12 mouse cellular contexts compared by ENCODE assay signal in the genomic region with DNA sequence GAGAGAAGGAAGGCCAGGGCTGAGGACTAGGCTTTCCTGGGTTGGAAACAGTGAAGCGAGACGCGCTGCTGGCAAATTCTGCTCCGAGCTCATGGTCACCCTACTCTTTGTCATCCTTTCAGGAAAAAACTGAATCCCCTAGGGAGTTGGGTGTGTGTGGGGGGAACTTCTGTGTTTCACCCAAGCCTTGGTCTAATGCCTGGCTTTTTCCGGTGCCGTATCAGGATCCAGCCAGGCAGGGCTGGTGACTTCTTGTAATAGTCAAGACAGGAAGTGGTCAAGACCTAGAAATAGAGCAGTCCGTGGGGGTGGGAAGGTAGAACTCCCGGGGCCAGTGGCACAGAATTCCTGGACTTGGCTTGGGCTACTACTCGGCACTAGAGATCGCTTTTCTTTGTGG. TPM values are rescaled to one million over a fixed set of nuclear protein-coding genes. Genes with fewer than 3 reads are reported as not detected.
DNase-seq lines count a peak whose midpoint lies in the region; ATAC-seq and TF ChIP-seq lines count a peak whose summit lies in the region.
"Had no signal": no experiment of that assay in that cellular context is flagged by ENCODE, and none has a peak within 500 bp of the region (broad histone marks: within the 10 kb centered on the region; RNA-seq: fewer than 3 reads in every experiment).

No protein-coding gene starts in this region.

- CTCF ChIA-PET in Patski (lab: Charles Lee): no interaction called here

- no peak for TF ChIP-seq EP300 in heart, postnatal 0 days (IDR thresholded peaks at IDR 0.05; ENCODE audit: low read depth)

- no peaks in the 10 kb centered on the region for H3K9me3 ChIP-seq in heart, postnatal 0 days (replicated peaks; ENCODE audit: control insufficient read depth, low read length)
- H3K9me3 ChIP-seq in liver, embryonic 16.5 days (replicated peaks; ENCODE audit: control insufficient read depth, low read length): no peaks in the 10 kb centered on the region

- no peak for DNase-seq in heart, postnatal 0 days (ENCODE audit: low spot score)
- DNase-seq in heart, adult 8-10 months (ENCODE audit: low spot score): no peak
- DNase-seq in 416B (ENCODE audit: low read depth) (peak; percentile 85), Patski (ENCODE audit: low read depth, low spot score) (peak; percentile 71)
- DNase-seq in embryo, embryonic 9.5 days (ENCODE audit: extremely low spot score): no peak
- no peak for DNase-seq in right cerebral cortex, adult 2 months (ENCODE audit: low spot score in 2 of 2)
- DNase-seq: cerebellum, adult 18-20 months; lung, postnatal 14 days; midbrain, embryonic 14.5 days had no signal

- in situ Hi-C loops in Patski (cut with MboI; ENCODE audit: low pct_unique_long_range_greater_than_20kb): loop anchor here (25.0 kb wide), 1 partner anchor 391 kb away; no protein-coding TSS in a partner anchor

- H3K27ac ChIP-seq in heart, postnatal 0 days (ENCODE audit: low read depth): 0 out of 2 replicates have a peak overlapping the region, but pooled peaks have one; percentile 0
- no peak overlapping the region for H3K27ac ChIP-seq in liver, embryonic 16.5 days (ENCODE audit: low read length)
- H3K27ac ChIP-seq: hindbrain, postnatal 0 days had no signal

- no peak overlapping the region for H3K4me3 ChIP-seq in heart, postnatal 0 days (ENCODE audit: low read depth, low read length)
- no peak overlapping the region for H3K4me3 ChIP-seq in liver, embryonic 16.5 days (ENCODE audit: low read depth, low read length)
- H3K4me3 ChIP-seq: erythroblast, embryonic 14.5 days had no signal

- H3K27me3 ChIP-seq in heart, postnatal 0 days (ENCODE audit: control insufficient read depth, insufficient read depth, low read length): no peaks in the 10 kb centered on the region
- no peaks in the 10 kb centered on the region for H3K27me3 ChIP-seq in Patski
- H3K27me3 ChIP-seq in liver, embryonic 16.5 days (ENCODE audit: control insufficient read depth, insufficient read depth, low read depth, low read length): no peaks in the 10 kb centered on the region

- no peak overlapping the region for H3K9ac ChIP-seq in heart, postnatal 0 days (replicated peaks; ENCODE audit: low read depth, low read length)
- no peak overlapping the region for H3K9ac ChIP-seq in liver, embryonic 16.5 days (ENCODE audit: low read depth, low read length)

- H3K36me3 ChIP-seq in heart, postnatal 0 days (replicated peaks; ENCODE audit: control insufficient read depth, insufficient read depth, low read length): no peaks in the 10 kb centered on the region
- H3K36me3 ChIP-seq in liver, embryonic 16.5 days (ENCODE audit: control insufficient read depth, insufficient read depth): no peaks in the 10 kb centered on the region

- 40% methylated on average over 10 of the region's 10 CpGs for WGBS in heart, postnatal 0 days
- WGBS in liver, embryonic 16.5 days (ENCODE audit: insufficient replicate concordance): 18% methylated on average over 10 of the region's 10 CpGs

- no peak for TF ChIP-seq CTCF in heart, postnatal 0 days (IDR thresholded peaks at IDR 0.05; ENCODE audit: low read depth)
- TF ChIP-seq CTCF in Patski (IDR thresholded peaks at IDR 0.05): no peak

- POLR2A ChIA-PET in Patski (lab: Charles Lee): no interaction called here

- no peak for ATAC-seq in heart, postnatal 0 days (ENCODE audit: insufficient read depth, low read depth)
- ATAC-seq in Patski: peak; percentile 73
- 0 out of 2 replicates have a peak, but pooled peaks have one; percentile 13 for ATAC-seq in liver, embryonic 16.5 days (ENCODE audit: low read depth)
- ATAC-seq: hindbrain, postnatal 0 days had no signal

- H3K4me2 ChIP-seq in heart, postnatal 0 days (ENCODE audit: low read depth, low read length): no peak overlapping the region
- no peak overlapping the region for H3K4me2 ChIP-seq in liver, embryonic 16.5 days (ENCODE audit: low read depth, low read length)

- no peaks in the 10 kb centered on the region for H3K4me1 ChIP-seq in heart, postnatal 0 days (ENCODE audit: control insufficient read depth, insufficient read depth)
- H3K4me1 ChIP-seq in liver, embryonic 16.5 days (ENCODE audit: control insufficient read depth, low read depth, low read length): no peaks in the 10 kb centered on the region

RNA-seq across cellular contexts. Expression of a gene that starts 11.4 kb away (rescaled TPM):
- total RNA-seq in heart, postnatal 0 days (2014; rRNA removed; ENCODE audit: low replicate concordance): 5.2 and 16.4 TPM in 2 replicates
- polyA plus RNA-seq in heart, postnatal 0 days (2015; fragmentation: Nextera tagmentation; extraction: Ambion mirVana): 1.6 and 1.7 TPM in 2 replicates
- 1 to 10 TPM; 2.2 to 4.1 (median 2.9) TPM for total RNA-seq in heart, adult 8-10 months (2022)
- polyA plus RNA-seq in Patski (2021): 25.3 TPM
- 13.8 and 16.0 TPM in 2 replicates for polyA plus RNA-seq in liver, embryonic 16.5 days (2015; fragmentation: Nextera tagmentation; extraction: Ambion mirVana)

RNA-seq across cellular contexts. Expression of a gene that starts 45.9 kb away (rescaled TPM):
- total RNA-seq in heart, postnatal 0 days (2014; rRNA removed; ENCODE audit: low replicate concordance): 758 and 991 TPM in 2 replicates
- polyA plus RNA-seq in heart, postnatal 0 days (2015; fragmentation: Nextera tagmentation; extraction: Ambion mirVana): 1,182 and 1,364 TPM in 2 replicates
- total RNA-seq in heart, adult 8-10 months (2022): 100 to 1,000 TPM; 630 to 827 (median 696) TPM
- 1.3 TPM for polyA plus RNA-seq in Patski (2021)
- 6.0 and 8.7 TPM in 2 replicates for polyA plus RNA-seq in liver, embryonic 16.5 days (2015; fragmentation: Nextera tagmentation; extraction: Ambion mirVana)

RNA-seq across cellular contexts. Expression of a gene that starts 45.9 kb away (rescaled TPM):
- total RNA-seq in heart, postnatal 0 days (2014; rRNA removed; ENCODE audit: low replicate concordance): 16.6 and 18.3 TPM in 2 replicates
- polyA plus RNA-seq in heart, postnatal 0 days (2015; fragmentation: Nextera tagmentation; extraction: Ambion mirVana): 19.6 and 20.5 TPM in 2 replicates
- total RNA-seq in heart, adult 8-10 months (2022): 10 to 100 TPM; 24.6 to 33.6 (median 30.5) TPM
- 43.9 TPM for polyA plus RNA-seq in Patski (2021)
- 17.5 and 18.1 TPM in 2 replicates for polyA plus RNA-seq in liver, embryonic 16.5 days (2015; fragmentation: Nextera tagmentation; extraction: Ambion mirVana)

Comparison
In these comparisons a context has a peak if more than half of its experiments do, and no peak if none do; other contexts are left out.
1. DNase-seq: peak in 416B (single experiment) and Patski (single experiment); none in heart, postnatal 0 days (single experiment), heart, adult 8-10 months (single experiment), embryo, embryonic 9.5 days (single experiment) and right cerebral cortex, adult 2 months (0 of 2).
2. RNA of a gene that starts 45.9 kb away (polyA plus RNA-seq): 1,182 to 1,364 TPM in heart, postnatal 0 days; 6.0 to 8.7 TPM in liver, embryonic 16.5 days and 1.3 TPM in Patski (single experiment); every median in the first group is over 100 times any median in the second.